Mouse (Mus musculus) lung, embryonic 15.5 days (tissue): ENCODE results near the gene Dchs1. TPM values are rescaled to one million over a fixed set of nuclear protein-coding genes. Genes with fewer than 3 reads are reported as not detected.

Source experiments
- ATAC-seq: fragments of 200-750 bp; cut with Nextera tagmentation; 2 replicates; pipeline ENCODE4 v1.8.0; 2017; ENCODE audit warnings: moderate number of reproducible peaks, borderline replicate concordance; ENCODE audit not compliant: low FRiP score, low TSS enrichment; ENCODE audit errors: extremely low read depth
- H3K27ac ChIP-seq: fragments of 300-500 bp; sonication (generic); 2 replicates; pipeline ENCODE4 v1.5.1; 2015; ENCODE audit warnings: moderate library complexity, mild to moderate bottlenecking, inconsistent platforms
- H3K27me3 ChIP-seq: fragments of 300-500 bp; sonication (generic); 2 replicates; pipeline ENCODE4 v1.6.1; 2015; ENCODE audit warnings: inconsistent platforms
- H3K36me3 ChIP-seq: fragments of 300-500 bp; sonication (generic); 2 replicates; pipeline ENCODE4 v1.6.1; 2015; ENCODE audit warnings: inconsistent platforms
- H3K4me1 ChIP-seq: fragments of 300-500 bp; sonication (generic); 2 replicates; pipeline ENCODE4 v1.6.1; 2015; ENCODE audit warnings: inconsistent platforms
- H3K4me2 ChIP-seq: fragments of 300-500 bp; sonication (generic); 2 replicates; pipeline ENCODE4 v1.6.1; 2015; ENCODE audit warnings: inconsistent platforms, mild to moderate bottlenecking, moderate library complexity
- H3K4me3 ChIP-seq: fragments of 300-500 bp; sonication (generic); 2 replicates; pipeline ENCODE4 v1.5.1; 2015; ENCODE audit warnings: mild to moderate bottlenecking, inconsistent platforms
- H3K9ac ChIP-seq: fragments of 300-500 bp; sonication (generic); 2 replicates; pipeline ENCODE4 v1.6.1; 2015; ENCODE audit warnings: inconsistent platforms
- H3K9me3 ChIP-seq: fragments of 300-500 bp; sonication (generic); 2 replicates; pipeline ENCODE4 v1.6.1; 2016; ENCODE audit warnings: inconsistent platforms
- WGBS: fragments of 180-500 bp; shearing (Covaris S2); methylation state at CpG from one replicate; pipeline ENCODE4 v1.1.7; 2015; 5-methylcytosine and 5-hydroxymethylcytosine counted together
- polyA plus RNA-seq: library from polyadenylated mRNA; unstranded; fragments of >200 nt; fragmentation: Nextera tagmentation; extraction: Ambion mirVana; gene quantifications from 2 replicates; pipeline ENCODE4 v1.2.1, GENCODE M21; 2015

Dchs1 gene
- 9.3 and 9.4 TPM in 2 replicates for polyA plus RNA-seq

DNA sequence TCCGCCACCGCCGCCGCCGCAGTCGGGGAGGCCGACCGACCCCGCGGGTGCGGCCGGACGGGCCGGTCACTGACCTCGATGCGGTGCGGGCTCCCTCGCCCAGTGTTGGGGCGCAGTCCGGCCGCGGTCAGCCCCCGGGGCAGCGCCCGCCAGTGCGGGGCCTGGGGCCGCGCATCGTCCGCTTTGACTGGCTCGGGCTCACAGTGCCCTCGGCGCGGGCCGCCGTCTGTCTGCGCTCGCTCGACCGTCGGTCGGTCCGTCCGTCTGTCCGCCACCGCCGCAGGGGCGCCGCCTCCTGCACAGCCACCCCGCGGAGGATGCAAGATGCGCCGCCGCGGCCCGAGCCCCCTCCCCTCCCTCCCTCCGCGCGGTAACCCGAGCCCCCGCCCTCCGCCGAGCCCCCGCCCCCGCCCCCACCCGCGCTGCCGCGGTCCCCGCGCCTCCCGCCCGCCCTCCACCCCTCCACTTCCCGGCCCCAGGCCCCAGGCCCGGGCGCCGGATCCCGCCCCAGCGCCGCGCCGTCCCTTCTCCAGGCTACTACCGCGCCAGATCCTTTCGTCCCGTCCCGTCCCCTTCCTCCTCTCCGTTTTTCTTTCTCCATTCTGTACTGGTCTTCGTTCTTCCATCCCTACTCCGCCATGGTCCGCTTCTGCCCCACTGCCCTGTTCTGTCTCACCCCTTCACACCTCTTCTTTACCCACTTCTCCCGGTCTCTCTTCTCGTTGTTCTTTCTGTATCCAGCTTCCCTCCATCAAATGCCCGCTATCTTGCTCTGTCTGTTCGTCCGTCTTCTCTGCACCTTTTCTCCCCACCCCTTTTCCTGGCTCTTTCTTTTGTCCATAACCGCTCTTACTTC, at the start of gene Dchs1:
Gene Dchs1, minus strand, starts transcription at position 370 of the 856 bp plus-strand sequence.
- Histone ChIP-seq H3K4me3 (peak within 1 kb of the TSS; percentile 94), H3K4me2 (peak within 1 kb of the TSS; percentile 69), H3K27ac (peak within 1 kb of the TSS; percentile 89), H3K27me3 (no peaks in the 10 kb centered on the region), H3K9me3 (no peaks in the 10 kb centered on the region), H3K36me3 (no peaks in the 10 kb centered on the region), H3K9ac (peak within 1 kb of the TSS; percentile 86), H3K4me1 (peaks cover 40% of the 10 kb centered on the region)
- WGBS = under 1% methylated on average over 61 of the region's 97 CpGs
- ATAC-seq = peak; percentile 81

DNA sequence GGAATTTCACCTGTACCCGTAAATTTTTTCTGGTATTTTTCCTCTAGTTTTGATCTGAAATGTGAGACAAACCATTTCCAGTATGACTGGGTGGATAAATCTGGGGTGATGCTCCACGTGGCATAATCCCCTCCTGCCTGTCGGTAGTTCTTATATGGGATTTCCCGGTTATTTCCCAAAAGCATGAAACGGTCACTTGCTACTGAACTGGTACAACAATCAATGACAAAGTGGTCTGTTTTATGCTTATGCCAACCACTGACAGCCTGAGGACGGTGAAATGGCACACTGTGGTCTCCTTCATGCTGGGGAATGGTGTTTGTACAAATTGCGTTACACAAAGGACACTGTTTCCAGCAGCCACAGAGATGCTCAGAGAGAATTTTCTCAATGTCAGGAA, 36.8 kb upstream of the Dchs1 start:
- no peaks in the 10 kb centered on the region for H3K4me1 ChIP-seq
- H3K9ac ChIP-seq = no peak overlapping the region
- H3K27me3 ChIP-seq = no peaks in the 10 kb centered on the region
- H3K36me3 ChIP-seq = no peaks in the 10 kb centered on the region
- no peak for ATAC-seq
- no peak overlapping the region for H3K27ac ChIP-seq
- 76% methylated on average over 7 of the region's 7 CpGs for WGBS
- H3K4me3 ChIP-seq = no peak overlapping the region
- H3K9me3 ChIP-seq = no peaks in the 10 kb centered on the region
- no peak overlapping the region for H3K4me2 ChIP-seq

DNA sequence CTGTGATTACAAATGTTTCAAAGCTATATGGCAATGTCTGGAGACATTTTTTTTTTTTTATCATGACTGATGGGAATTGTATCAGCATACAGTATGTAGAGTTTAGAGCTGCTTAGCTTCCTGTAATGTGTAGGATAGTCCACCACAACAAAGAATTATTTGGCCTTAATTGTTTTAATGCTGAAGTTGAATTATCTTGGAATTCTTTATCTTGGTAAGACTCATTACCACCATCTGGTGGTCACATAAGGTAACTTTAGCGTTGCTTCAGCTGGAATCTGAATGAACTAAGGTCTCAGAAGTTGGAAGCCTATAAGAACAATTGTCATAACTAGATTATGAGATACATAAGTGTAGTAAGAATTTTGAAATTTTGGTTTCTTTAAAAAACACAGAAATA, 31.0 kb upstream of the Dchs1 start:
- H3K4me3 ChIP-seq = no peak overlapping the region
- H3K36me3 ChIP-seq = no peaks in the 10 kb centered on the region
- no peak overlapping the region for H3K4me2 ChIP-seq
- H3K9ac ChIP-seq = no peak overlapping the region
- no peak for ATAC-seq
- H3K27me3 ChIP-seq = 0 out of 2 replicates have a peak, but pooled peaks cover 3% of the 10 kb centered on the region
- no peaks in the 10 kb centered on the region for H3K9me3 ChIP-seq
- WGBS = 0% methylated on average over 1 of the region's 1 CpGs
- no peaks in the 10 kb centered on the region for H3K4me1 ChIP-seq
- no peak overlapping the region for H3K27ac ChIP-seq

DNA sequence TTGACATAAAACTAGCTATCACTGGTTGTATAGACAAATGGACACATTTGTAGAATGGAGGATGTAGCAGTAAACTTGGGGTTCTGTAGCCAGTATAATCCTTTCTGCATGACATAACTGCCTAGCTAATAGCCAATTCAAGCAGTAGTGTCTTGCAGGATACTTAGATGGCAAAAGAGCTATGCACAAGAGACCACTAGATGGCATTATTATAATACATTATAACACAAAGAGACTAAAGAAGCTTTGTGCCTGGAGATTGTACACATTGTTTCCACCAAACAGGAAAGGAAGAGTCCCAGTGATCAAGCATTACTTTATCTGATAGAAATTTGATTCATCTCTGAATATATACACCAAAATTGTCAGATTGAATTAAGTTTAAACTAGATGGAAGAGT, 29.3 kb upstream of the Dchs1 start:
- Histone ChIP-seq H3K4me1 (no peaks in the 10 kb centered on the region), H3K27ac (no peak overlapping the region), H3K36me3 (no peaks in the 10 kb centered on the region), H3K27me3 (0 out of 2 replicates have a peak, but pooled peaks cover 3% of the 10 kb centered on the region), H3K4me2 (no peak overlapping the region), H3K4me3 (no peak overlapping the region), H3K9me3 (no peaks in the 10 kb centered on the region), H3K9ac (no peak overlapping the region)
- no peak for ATAC-seq

DNA sequence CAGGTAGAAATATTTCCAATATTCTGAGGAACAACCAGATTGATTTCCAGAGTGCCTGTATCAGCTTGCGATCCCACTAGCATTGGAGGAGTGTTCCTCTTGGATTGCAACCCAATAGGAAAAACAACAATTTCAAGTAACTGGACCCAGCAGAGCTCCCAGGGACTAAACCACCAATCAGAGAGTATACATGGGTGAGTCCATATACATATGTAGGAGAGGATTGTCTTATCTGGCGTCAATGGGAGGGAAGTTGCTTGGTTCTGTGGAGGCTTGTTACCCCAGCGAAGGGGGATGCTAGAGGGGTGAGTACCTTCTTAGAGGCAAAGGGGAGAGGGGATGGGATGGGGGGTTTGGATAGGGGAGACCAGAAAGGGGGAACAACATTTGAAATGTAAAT, 25.9 kb upstream of the Dchs1 start:
- 0 out of 2 replicates have a peak, but pooled peaks cover 3% of the 10 kb centered on the region for H3K27me3 ChIP-seq
- no peak overlapping the region for H3K4me3 ChIP-seq
- H3K4me2 ChIP-seq = no peak overlapping the region
- no peak for ATAC-seq
- no peak overlapping the region for H3K27ac ChIP-seq
- H3K9me3 ChIP-seq = no peaks in the 10 kb centered on the region
- peaks cover 16% of the 10 kb centered on the region for H3K4me1 ChIP-seq
- H3K36me3 ChIP-seq = peaks cover 14% of the 10 kb centered on the region
- H3K9ac ChIP-seq = no peak overlapping the region
- WGBS = 86% methylated on average over 3 of the region's 3 CpGs

DNA sequence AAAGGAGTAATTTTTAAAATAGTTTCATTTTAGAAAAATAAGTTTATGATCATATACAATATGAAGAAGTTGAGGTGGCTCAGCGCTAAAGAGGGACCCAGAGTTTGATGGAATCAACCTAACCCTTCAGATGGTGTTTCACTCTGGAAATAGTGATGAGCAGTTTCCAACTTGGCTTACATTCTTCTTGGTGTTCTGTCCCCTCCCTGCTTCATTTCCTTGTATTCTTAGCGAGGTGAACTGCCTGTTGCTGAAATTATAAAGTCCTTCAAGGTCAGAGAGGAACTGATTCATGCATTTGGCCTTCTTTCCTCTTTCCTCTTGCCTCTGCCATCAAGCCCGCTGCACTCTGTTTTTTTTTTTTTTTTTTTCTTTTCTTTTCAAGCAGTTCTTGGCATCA, 25.1 kb upstream of the Dchs1 start:
- Histone ChIP-seq H3K9ac (no peak overlapping the region), H3K9me3 (no peaks in the 10 kb centered on the region), H3K4me1 (peaks cover 16% of the 10 kb centered on the region), H3K36me3 (peaks cover 18% of the 10 kb centered on the region), H3K4me3 (no peak overlapping the region), H3K27ac (no peak overlapping the region), H3K27me3 (0 out of 2 replicates have a peak, but pooled peaks cover 3% of the 10 kb centered on the region), H3K4me2 (no peak overlapping the region)
- ATAC-seq = no peak
- WGBS = 69% methylated on average over 3 of the region's 3 CpGs

DNA sequence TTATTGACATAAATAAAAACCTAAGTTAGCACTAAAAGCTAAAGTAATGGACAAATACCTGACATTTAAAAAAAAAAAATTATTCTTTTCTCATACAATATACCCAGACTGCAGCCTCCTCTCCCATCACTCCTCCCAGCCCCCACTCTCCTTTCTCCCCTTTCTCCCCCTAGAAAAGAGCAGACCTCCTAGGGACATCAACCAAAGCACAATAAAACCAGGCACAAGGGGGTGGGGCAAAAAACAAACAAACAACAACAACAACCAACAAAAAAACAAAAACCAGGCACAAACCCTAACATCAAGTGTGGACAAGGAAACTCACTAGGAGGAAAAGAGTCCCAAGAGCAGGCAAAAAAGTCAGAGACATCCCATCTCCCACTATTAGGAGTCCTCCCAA, 24.1 kb upstream of the Dchs1 start:
- Histone ChIP-seq H3K36me3 (peaks cover 21% of the 10 kb centered on the region), H3K4me2 (peak overlapping the region; percentile 38), H3K4me1 (peaks cover 16% of the 10 kb centered on the region), H3K4me3 (peak overlapping the region; percentile 16; the same call in 1 of the 2 replicates), H3K27me3 (0 out of 2 replicates have a peak, but pooled peaks cover 3% of the 10 kb centered on the region), H3K9me3 (no peaks in the 10 kb centered on the region), H3K27ac (no peak overlapping the region), H3K9ac (no peak overlapping the region)
- no peak for ATAC-seq

DNA sequence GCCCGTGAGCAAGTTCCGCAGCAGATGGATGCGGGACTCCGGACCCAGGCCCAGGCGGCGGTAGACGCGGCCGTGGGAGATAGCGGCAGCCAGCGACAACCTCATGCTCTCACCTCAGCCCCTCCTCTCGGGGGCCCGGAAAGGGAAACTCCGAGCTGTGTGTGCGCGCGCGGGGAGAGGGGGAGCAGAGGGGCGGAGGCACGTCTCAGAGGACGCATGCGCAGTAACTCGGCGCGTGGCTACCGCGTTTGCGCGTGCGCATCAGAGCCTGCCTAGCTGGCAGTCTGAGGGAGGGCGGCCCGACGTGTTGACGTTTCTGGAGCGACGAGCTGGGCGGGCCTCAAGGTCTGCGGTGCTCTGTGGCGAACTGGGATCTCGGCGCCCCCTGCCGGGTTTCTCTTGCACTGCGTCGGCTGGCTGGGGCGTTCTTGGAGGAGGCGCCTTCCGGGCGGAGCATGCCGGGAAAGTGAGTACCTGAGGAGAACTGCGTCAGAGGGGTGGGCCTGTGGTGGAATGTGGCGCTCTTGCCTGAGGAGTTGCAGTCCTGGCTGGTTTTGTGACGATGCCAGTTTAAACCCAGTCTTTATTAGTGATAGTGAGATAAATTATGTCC, 23.5 kb upstream of the Dchs1 start, which contains the start of gene Mrpl17:
Gene Mrpl17, minus strand, starts transcription at position 223 of the 613 bp plus-strand sequence.
- peak within 1 kb of the TSS; percentile 63 for H3K4me2 ChIP-seq
- peaks cover 21% of the 10 kb centered on the region for H3K36me3 ChIP-seq
- H3K4me3 ChIP-seq = peak within 1 kb of the TSS; percentile 86
- 0% methylated on average over 48 of the region's 52 CpGs for WGBS
- peaks cover 16% of the 10 kb centered on the region for H3K4me1 ChIP-seq
- ATAC-seq = peak; percentile 98
- H3K27me3 ChIP-seq = 0 out of 2 replicates have a peak, but pooled peaks cover 3% of the 10 kb centered on the region
- peak within 1 kb of the TSS; percentile 86 for H3K27ac ChIP-seq
- peak within 1 kb of the TSS; percentile 94 for H3K9ac ChIP-seq
- no peaks in the 10 kb centered on the region for H3K9me3 ChIP-seq

DNA sequence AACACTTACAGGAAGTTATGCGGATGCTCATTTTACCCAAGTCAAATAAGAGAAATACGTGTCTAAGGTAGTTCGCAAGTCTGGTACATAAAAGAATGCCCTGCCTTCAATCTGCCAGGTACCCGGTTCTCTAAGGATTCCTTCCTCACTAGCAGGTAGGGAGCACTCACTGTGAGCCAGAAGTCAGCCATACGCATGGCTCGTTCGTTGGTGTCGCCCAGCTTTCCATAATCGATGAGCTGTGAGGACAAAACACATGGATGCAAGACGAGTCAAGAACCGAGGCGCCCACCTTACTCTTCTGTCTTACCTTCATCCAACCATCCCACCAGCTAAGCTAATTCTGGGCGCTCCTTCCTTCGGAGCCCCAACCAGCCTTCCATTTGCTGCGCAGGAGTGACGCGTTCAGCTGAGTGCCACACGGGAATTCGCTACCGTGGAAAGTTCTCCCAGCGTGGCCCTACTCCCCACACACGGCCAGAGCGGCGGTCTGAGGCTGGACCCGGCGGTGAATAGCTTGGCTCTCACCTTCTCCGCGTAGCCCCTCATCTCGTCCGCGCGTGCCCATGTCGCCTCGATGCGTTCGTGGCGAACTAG, 22.9 kb upstream of the Dchs1 start:
- Histone ChIP-seq H3K9me3 (no peaks in the 10 kb centered on the region), H3K27ac (peak overlapping the region; percentile 86), H3K4me1 (peaks cover 16% of the 10 kb centered on the region), H3K9ac (peak overlapping the region; percentile 94), H3K4me2 (peak overlapping the region; percentile 63), H3K4me3 (peak overlapping the region; percentile 86), H3K27me3 (0 out of 2 replicates have a peak, but pooled peaks cover 3% of the 10 kb centered on the region), H3K36me3 (peaks cover 21% of the 10 kb centered on the region)
- no peak; the same call in 1 of the 2 replicates for ATAC-seq
- WGBS = 2% methylated on average over 37 of the region's 37 CpGs

DNA sequence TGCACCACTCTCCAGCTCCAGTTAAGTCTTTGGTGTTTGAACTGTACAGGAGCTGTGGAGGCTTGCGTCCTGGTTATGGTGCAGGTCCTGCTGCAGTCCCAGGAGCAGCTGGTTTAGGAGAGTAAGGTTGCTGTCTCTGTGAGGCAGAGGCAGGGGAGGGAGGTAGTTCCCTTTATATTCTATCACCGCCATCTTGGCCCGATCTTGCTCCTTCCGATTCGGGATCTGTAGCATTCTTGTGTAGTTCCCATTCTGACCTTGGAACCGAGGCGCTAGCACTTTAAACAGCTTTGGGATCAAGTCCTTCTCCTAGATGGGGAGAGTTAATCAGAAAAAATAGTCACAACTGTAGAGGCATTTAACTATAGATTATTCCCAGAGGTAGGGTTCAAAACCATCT, 22.4 kb upstream of the Dchs1 start:
- Histone ChIP-seq H3K9ac (peak overlapping the region; percentile 94), H3K27me3 (0 out of 2 replicates have a peak, but pooled peaks cover 3% of the 10 kb centered on the region), H3K4me2 (peak overlapping the region; percentile 63), H3K36me3 (peaks cover 21% of the 10 kb centered on the region), H3K27ac (peak overlapping the region; percentile 86; the same call in 1 of the 2 replicates), H3K4me3 (peak overlapping the region; percentile 86), H3K4me1 (peaks cover 16% of the 10 kb centered on the region), H3K9me3 (no peaks in the 10 kb centered on the region)
- no peak for ATAC-seq
- WGBS = 64% methylated on average over 7 of the region's 7 CpGs

DNA sequence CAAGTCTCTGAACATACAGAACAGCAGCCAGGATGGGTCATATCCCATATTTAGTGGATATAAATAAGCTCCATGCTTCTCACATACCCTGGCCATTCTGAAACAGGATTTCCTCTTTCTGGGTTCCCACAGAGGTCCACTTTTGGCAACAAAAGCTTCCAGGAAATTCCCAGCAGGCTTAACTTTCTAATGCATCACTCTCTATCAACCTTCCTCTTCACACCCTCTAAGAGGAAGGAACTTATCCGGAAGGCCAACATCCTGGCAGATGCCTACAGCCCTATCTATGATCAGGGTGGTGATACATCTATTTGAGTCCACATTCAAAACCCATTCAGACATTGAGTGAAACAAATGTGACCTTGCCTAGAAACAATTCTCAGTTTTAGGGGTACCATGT, 20.9 kb upstream of the Dchs1 start:
- Histone ChIP-seq H3K9me3 (no peaks in the 10 kb centered on the region), H3K4me3 (no peak overlapping the region), H3K4me1 (peaks cover 16% of the 10 kb centered on the region), H3K27me3 (no peaks in the 10 kb centered on the region), H3K9ac (no peak overlapping the region), H3K27ac (no peak overlapping the region), H3K36me3 (peaks cover 21% of the 10 kb centered on the region), H3K4me2 (no peak overlapping the region)
- ATAC-seq = no peak
- WGBS = 80% methylated on average over 1 of the region's 1 CpGs
